Mouse (Mus musculus): ENCODE data around the gene Ube2j2. TPM values are rescaled to one million over a fixed set of nuclear protein-coding genes. Genes with fewer than 3 reads are reported as not detected.

The Ube2j2 gene
- 39.4 and 89.6 TPM in 2 replicates for polyA plus RNA-seq (2012; rRNA removed; ENCODE audit: low replicate concordance)

DNA sequence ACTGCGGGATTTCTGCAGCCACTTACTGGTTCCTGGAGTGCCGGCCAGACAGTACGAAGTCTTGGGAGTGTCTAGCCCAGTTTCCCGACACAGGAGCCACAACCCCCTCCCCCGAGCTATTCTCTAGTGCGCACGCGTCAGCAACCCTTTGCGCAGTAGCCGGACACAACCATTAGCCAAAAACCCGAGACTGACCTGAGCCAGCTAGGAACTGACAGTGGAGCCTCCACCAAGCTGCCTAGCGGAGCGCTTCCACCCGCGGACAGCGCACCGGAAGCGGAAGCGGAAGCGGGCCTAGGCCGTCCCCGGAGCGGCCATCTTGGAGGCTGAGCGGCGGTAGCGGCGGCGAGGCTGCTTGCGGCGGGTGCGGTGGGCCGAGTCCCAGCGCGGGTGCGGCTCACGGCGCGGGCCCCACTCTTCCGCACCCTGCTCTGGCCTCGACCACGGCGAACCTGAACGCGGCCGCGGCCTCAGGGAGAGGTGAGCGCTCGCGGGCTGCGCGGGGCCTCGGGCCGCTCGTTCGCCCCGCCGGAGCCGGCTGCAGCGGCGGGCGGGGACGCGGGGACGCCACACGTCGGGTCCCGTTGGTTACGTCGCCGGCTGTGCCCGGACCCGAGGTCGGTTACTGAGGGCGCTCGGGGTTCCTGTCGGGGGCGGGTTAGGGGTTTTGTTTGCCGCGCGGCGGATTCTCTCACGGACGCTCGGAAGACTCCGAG lies at the start of gene Ube2j2:
Gene Ube2j2, plus strand, starts transcription at position 298 of the 716 bp plus-strand sequence.

DNA sequence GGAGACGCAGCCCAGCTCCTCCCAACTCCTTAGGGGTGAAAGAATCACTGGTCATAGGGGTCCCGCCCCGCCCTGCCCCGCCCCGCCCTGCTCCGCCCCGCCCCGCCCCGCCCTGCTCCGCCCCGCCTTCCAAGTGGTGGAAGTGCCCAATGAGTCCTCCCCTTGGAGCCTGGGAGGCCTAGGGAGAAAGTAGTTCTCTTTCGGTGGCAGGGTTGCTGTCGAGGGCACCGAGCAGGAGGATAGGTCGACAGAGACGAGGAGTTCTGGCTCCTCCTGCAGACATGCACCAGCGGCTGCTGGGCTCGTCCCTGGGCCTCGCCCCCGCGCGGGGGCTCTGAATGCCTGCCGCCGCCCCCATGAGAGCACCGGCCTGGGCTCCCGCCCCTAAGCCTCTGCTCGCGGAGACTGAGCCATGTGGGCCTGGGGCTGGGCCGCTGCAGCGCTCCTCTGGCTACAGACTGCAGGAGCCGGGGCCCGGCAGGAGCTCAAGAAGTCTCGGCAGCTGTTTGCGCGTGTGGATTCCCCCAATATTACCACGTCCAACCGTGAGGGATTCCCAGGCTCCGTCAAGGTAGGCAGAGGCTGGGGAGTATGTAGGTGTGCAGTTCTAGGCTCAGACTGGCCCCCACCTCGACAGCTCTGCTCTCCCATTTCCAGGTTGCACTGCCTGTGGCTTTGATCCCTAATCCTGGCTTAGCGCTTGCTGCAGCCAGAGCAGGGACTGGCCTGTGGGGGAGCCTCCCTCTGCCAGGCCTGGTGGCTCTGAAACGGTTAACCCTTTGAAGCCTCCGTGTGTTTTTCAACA lies 18.7 kb downstream of the Ube2j2 start, which contains the start of gene C1qtnf12:
Gene C1qtnf12, plus strand, starts transcription at position 152 of the 805 bp plus-strand sequence.

DNA sequence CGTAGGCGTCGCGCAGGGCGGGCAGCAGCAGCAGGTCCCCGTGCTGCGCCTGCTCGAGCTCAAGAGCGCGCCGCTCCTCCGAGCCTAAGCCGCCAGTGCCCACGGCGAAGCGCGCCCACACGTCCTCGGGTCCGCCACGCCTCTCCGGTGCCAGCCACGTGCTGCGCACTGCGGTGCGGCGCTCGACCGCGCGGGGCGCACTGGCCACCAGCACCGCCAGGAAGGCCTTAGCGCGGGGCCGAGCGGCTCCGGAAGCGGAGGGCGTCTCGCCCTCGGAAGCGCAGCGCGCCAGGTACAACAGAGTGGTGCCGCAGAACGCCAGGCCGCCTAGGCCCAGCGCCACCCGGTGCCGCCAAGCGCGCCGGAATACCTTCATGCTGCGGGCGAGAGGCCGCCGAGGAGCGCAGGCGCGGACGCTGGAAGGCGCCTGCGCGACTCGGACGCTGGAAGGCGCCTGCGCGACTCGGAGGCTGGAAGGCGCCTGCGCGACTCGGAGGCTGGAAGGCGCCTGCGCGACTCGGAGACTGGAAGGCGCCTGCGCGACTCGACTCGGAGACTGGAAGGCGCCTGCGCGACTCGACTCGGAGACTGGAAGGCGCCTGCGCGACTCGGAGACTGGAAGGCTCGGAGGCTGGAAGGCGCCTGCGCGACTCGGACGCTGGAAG lies 48.7 kb downstream of the Ube2j2 start, which contains the start of the genes B3galt6 and Sdf4:
Gene B3galt6, minus strand, starts transcription at position 409 of the 665 bp plus-strand sequence.
Gene Sdf4, plus strand, starts transcription at position 632 of the 665 bp plus-strand sequence.

Other genes starting within 250 kb of the Ube2j2 start
- gene Fndc10, start 249.5 kb upstream of the Ube2j2 start, polyA plus RNA-seq (2012; rRNA removed; ENCODE audit: low replicate concordance) = 21.6 and 35.6 TPM in 2 replicates
- 88.8 and 157 TPM in 2 replicates for gene Ssu72, start 239.0 kb upstream of the Ube2j2 start, polyA plus RNA-seq (2012; rRNA removed; ENCODE audit: low replicate concordance)
- 2.1 and 2.6 TPM in 2 replicates for gene Tmem240, start 209.0 kb upstream of the Ube2j2 start, polyA plus RNA-seq (2012; rRNA removed; ENCODE audit: low replicate concordance)
- gene Atad3a, start 182.7 kb upstream of the Ube2j2 start, polyA plus RNA-seq (2012; rRNA removed; ENCODE audit: low replicate concordance) = 140 and 144 TPM in 2 replicates
- gene Vwa1, start 169.1 kb upstream of the Ube2j2 start, polyA plus RNA-seq (2012; rRNA removed; ENCODE audit: low replicate concordance) = 24.1 and 41.9 TPM in 2 replicates
- gene Tmem88b, start 158.0 kb upstream of the Ube2j2 start, polyA plus RNA-seq (2012; rRNA removed; ENCODE audit: low replicate concordance) = 1.9 and 2.6 TPM in 2 replicates
- gene Ankrd65, start 153.4 kb upstream of the Ube2j2 start, polyA plus RNA-seq (2012; rRNA removed; ENCODE audit: low replicate concordance) = 0.32 and 0.54 TPM in 2 replicates
- gene Mrpl20, start 141.0 kb upstream of the Ube2j2 start, polyA plus RNA-seq (2012; rRNA removed; ENCODE audit: low replicate concordance) = 47.4 and 59.6 TPM in 2 replicates
- 63.4 and 98.7 TPM in 2 replicates for gene Ccnl2, start 131.3 kb upstream of the Ube2j2 start, polyA plus RNA-seq (2012; rRNA removed; ENCODE audit: low replicate concordance)
- gene Aurkaip1, start 112.6 kb upstream of the Ube2j2 start, polyA plus RNA-seq (2012; rRNA removed; ENCODE audit: low replicate concordance) = 149 and 245 TPM in 2 replicates
- gene Mxra8, start 104.2 kb upstream of the Ube2j2 start, polyA plus RNA-seq (2012; rRNA removed; ENCODE audit: low replicate concordance) = 274 and 383 TPM in 2 replicates
- gene Dvl1, start 96.4 kb upstream of the Ube2j2 start, polyA plus RNA-seq (2012; rRNA removed; ENCODE audit: low replicate concordance) = 153 and 223 TPM in 2 replicates
- gene Tas1r3, start 80.5 kb upstream of the Ube2j2 start, polyA plus RNA-seq (2012; rRNA removed; ENCODE audit: low replicate concordance) = 1.3 and 1.5 TPM in 2 replicates
- gene Cptp, start 74.4 kb upstream of the Ube2j2 start, polyA plus RNA-seq (2012; rRNA removed; ENCODE audit: low replicate concordance) = 32.4 and 36.2 TPM in 2 replicates
- gene Ints11, start 74.3 kb upstream of the Ube2j2 start, polyA plus RNA-seq (2012; rRNA removed; ENCODE audit: low replicate concordance) = 33.7 and 47.4 TPM in 2 replicates
- 61.9 and 134 TPM in 2 replicates for gene Pusl1, start 52.0 kb upstream of the Ube2j2 start, polyA plus RNA-seq (2012; rRNA removed; ENCODE audit: low replicate concordance)
- 43.7 and 50.5 TPM in 2 replicates for gene Acap3, start 52.0 kb upstream of the Ube2j2 start, polyA plus RNA-seq (2012; rRNA removed; ENCODE audit: low replicate concordance)
- gene C1qtnf12, start 18.5 kb downstream of the Ube2j2 start, polyA plus RNA-seq (2012; rRNA removed; ENCODE audit: low replicate concordance) = 113 and 117 TPM in 2 replicates
- gene B3galt6, start 48.8 kb downstream of the Ube2j2 start, polyA plus RNA-seq (2012; rRNA removed; ENCODE audit: low replicate concordance) = 5.2 and 10.7 TPM in 2 replicates
- gene Sdf4, start 49.0 kb downstream of the Ube2j2 start, polyA plus RNA-seq (2012; rRNA removed; ENCODE audit: low replicate concordance) = 61.5 and 63.6 TPM in 2 replicates
- 28.1 and 40.7 TPM in 2 replicates for gene Tnfrsf4, start 70.0 kb downstream of the Ube2j2 start, polyA plus RNA-seq (2012; rRNA removed; ENCODE audit: low replicate concordance)
- gene Tnfrsf18, start 82.3 kb downstream of the Ube2j2 start, polyA plus RNA-seq (2012; rRNA removed; ENCODE audit: low replicate concordance) = 22.0 and 26.1 TPM in 2 replicates
- 4.0 and 4.9 TPM in 2 replicates for gene Ttll10, start 115.6 kb downstream of the Ube2j2 start, polyA plus RNA-seq (2012; rRNA removed; ENCODE audit: low replicate concordance)
- gene 9430015G10Rik, start 166.2 kb downstream of the Ube2j2 start, polyA plus RNA-seq (2012; rRNA removed; ENCODE audit: low replicate concordance) = 27.3 and 33.1 TPM in 2 replicates
- gene Rnf223, start 186.7 kb downstream of the Ube2j2 start, polyA plus RNA-seq (2012; rRNA removed; ENCODE audit: low replicate concordance) = 0.73 and 0.97 TPM in 2 replicates

All from mammary gland, adult 2 months (tissue).